Comparison of ENCODE assay signal across 9 mouse cellular contexts in the genomic region with DNA sequence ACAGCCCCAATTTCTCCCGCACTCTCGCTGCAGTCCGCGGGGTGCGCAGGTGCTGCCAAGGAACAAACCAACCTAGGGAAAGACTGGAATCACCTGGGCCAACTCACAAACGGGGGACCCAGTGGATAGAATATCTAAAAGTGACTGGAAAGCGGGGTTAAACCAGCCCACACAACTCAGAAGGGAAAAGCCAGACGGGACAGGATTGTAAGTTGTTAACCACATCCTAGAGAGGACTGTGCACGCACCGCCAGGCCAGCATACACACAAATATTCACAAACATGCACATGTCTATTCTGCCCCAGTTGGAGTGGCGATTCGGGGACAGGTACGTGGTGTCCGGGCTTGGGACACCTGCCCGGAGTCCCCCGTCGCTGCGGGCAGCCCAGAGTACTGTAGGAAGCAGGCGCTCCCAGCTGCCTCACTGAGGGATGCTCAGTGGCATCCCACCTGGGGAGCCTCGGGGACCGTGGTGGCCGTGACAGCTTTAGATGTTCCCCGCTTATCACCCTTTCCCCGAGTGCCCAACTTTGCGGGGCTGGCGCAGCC. TPM values are rescaled to one million over a fixed set of nuclear protein-coding genes. Genes with fewer than 3 reads are reported as not detected.
DNase-seq lines count a peak whose midpoint lies in the region; ATAC-seq and TF ChIP-seq lines count a peak whose summit lies in the region.
"Had no signal": no experiment of that assay in that cellular context is flagged by ENCODE, and none has a peak within 500 bp of the region (broad histone marks: within the 10 kb centered on the region; RNA-seq: fewer than 3 reads in every experiment).

No protein-coding gene starts in this region.

- H3K4me3 ChIP-seq in heart, embryonic 10.5 days: peak overlapping the region; percentile 86
- peak overlapping the region; percentile 76 for H3K4me3 ChIP-seq in heart, postnatal 0 days (ENCODE audit: low read depth, low read length)
- H3K4me3 ChIP-seq in liver, embryonic 15.5 days (replicated peaks): peak overlapping the region; percentile 56
- H3K4me3 ChIP-seq in stomach, embryonic 16.5 days (replicated peaks; ENCODE audit: low read length): peak overlapping the region; percentile 83

- WGBS in heart, embryonic 10.5 days: under 1% methylated on average over 26 of the region's 26 CpGs
- 3% methylated on average over 26 of the region's 26 CpGs for WGBS in heart, postnatal 0 days
- 1% methylated on average over 26 of the region's 26 CpGs for WGBS in liver, embryonic 15.5 days (ENCODE audit: insufficient replicate concordance)
- WGBS in stomach, embryonic 16.5 days: 2% methylated on average over 26 of the region's 26 CpGs

- peaks cover 12% of the 10 kb centered on the region for H3K4me1 ChIP-seq in heart, embryonic 10.5 days
- H3K4me1 ChIP-seq in heart, postnatal 0 days (ENCODE audit: control insufficient read depth, insufficient read depth): 0 out of 2 replicates have a peak, but pooled peaks cover 5% of the 10 kb centered on the region
- no peaks in the 10 kb centered on the region for H3K4me1 ChIP-seq in liver, embryonic 15.5 days (replicated peaks)
- peaks cover 4% of the 10 kb centered on the region; the same call in 1 of the 2 replicates for H3K4me1 ChIP-seq in stomach, embryonic 16.5 days (ENCODE audit: control insufficient read depth, insufficient read depth, low read length)

- no peaks in the 10 kb centered on the region for H3K9me3 ChIP-seq in heart, embryonic 10.5 days
- H3K9me3 ChIP-seq in heart, postnatal 0 days (replicated peaks; ENCODE audit: control insufficient read depth, low read length): 0 out of 2 replicates have a peak, but pooled peaks cover 5% of the 10 kb centered on the region
- H3K9me3 ChIP-seq in liver, embryonic 15.5 days (replicated peaks): no peaks in the 10 kb centered on the region
- 0 out of 2 replicates have a peak, but pooled peaks cover 4% of the 10 kb centered on the region for H3K9me3 ChIP-seq in stomach, embryonic 16.5 days (replicated peaks; ENCODE audit: control insufficient read depth, low read length)

- intact Hi-C loops in heart, postnatal 14 days (cut with DNase I): loop anchor here (2.0 to 5.0 kb wide), 2 partner anchors 85 to 195 kb away; no protein-coding TSS in a partner anchor

- H3K4me2 ChIP-seq in heart, postnatal 0 days (ENCODE audit: low read depth, low read length): peak overlapping the region; percentile 86
- peak overlapping the region; percentile 67 for H3K4me2 ChIP-seq in liver, embryonic 15.5 days
- peak overlapping the region; percentile 89 for H3K4me2 ChIP-seq in stomach, embryonic 16.5 days (ENCODE audit: low read depth, low read length)

- no peak for TF ChIP-seq CTCF in heart, postnatal 0 days (IDR thresholded peaks at IDR 0.05; ENCODE audit: low read depth)

- peaks cover 39% of the 10 kb centered on the region for H3K27me3 ChIP-seq in heart, embryonic 10.5 days (ENCODE audit: insufficient read depth, poor library complexity, severe bottlenecking)
- peaks cover 22% of the 10 kb centered on the region for H3K27me3 ChIP-seq in heart, postnatal 0 days (ENCODE audit: control insufficient read depth, insufficient read depth, low read length)
- H3K27me3 ChIP-seq in liver, embryonic 15.5 days: peaks cover 49% of the 10 kb centered on the region
- no peaks in the 10 kb centered on the region for H3K27me3 ChIP-seq in stomach, embryonic 16.5 days (ENCODE audit: control insufficient read depth, insufficient read depth, low read length)

- peak overlapping the region; percentile 91 for H3K27ac ChIP-seq in heart, embryonic 10.5 days
- no peak overlapping the region for H3K27ac ChIP-seq in heart, postnatal 0 days (ENCODE audit: low read depth)
- H3K27ac ChIP-seq in liver, embryonic 15.5 days (replicated peaks): no peak overlapping the region
- no peak overlapping the region for H3K27ac ChIP-seq in stomach, embryonic 16.5 days (ENCODE audit: low read length)

- H3K36me3 ChIP-seq in heart, embryonic 10.5 days: no peaks in the 10 kb centered on the region
- no peaks in the 10 kb centered on the region for H3K36me3 ChIP-seq in heart, postnatal 0 days (replicated peaks; ENCODE audit: control insufficient read depth, insufficient read depth, low read length)
- no peaks in the 10 kb centered on the region for H3K36me3 ChIP-seq in liver, embryonic 15.5 days (replicated peaks)
- H3K36me3 ChIP-seq in stomach, embryonic 16.5 days (ENCODE audit: control insufficient read depth, insufficient read depth, low read length): no peaks in the 10 kb centered on the region
- H3K36me3 ChIP-seq: G1E had no signal

- no peak for DNase-seq in heart, embryonic 10.5 days (ENCODE audit: low spot score)
- DNase-seq in heart, postnatal 14 days: no peak
- DNase-seq in 3T3-L1 (ENCODE audit: low read depth, low spot score): peak; percentile 31
- peak; percentile 80 for DNase-seq in cerebellum, adult 11-12 months
- no peak for DNase-seq in heart, postnatal 0 days (ENCODE audit: low spot score)
- DNase-seq in adrenal gland, postnatal 14 days: no peak

- ATAC-seq in heart, postnatal 0 days (ENCODE audit: insufficient read depth, low read depth): 0 out of 2 replicates have a peak, but pooled peaks have one; percentile 12
- ATAC-seq in liver, embryonic 15.5 days (ENCODE audit: insufficient read depth): no peak
- ATAC-seq in stomach, embryonic 16.5 days (ENCODE audit: insufficient read depth, low FRiP score): no peak

- peak overlapping the region; percentile 65 for H3K9ac ChIP-seq in heart, postnatal 0 days (replicated peaks; ENCODE audit: low read depth, low read length)
- no peak overlapping the region for H3K9ac ChIP-seq in liver, embryonic 15.5 days
- H3K9ac ChIP-seq in stomach, embryonic 16.5 days (ENCODE audit: low read length): peak overlapping the region; percentile 80

- TF ChIP-seq EP300 in heart, postnatal 0 days (IDR thresholded peaks at IDR 0.05; ENCODE audit: low read depth): no peak

RNA-seq across cellular contexts. Expression of a gene that starts 1.0 kb away (rescaled TPM):
- 1.9 and 2.8 TPM in 2 replicates for polyA plus RNA-seq in heart, embryonic 10.5 days (2016; fragmentation: Nextera tagmentation; extraction: Ambion mirVana)
- total RNA-seq in heart, postnatal 14 days (2021): 1 to 10 TPM; 2.3 to 2.4 TPM
- 1.2 and 1.7 TPM in 2 replicates for total RNA-seq in heart, postnatal 0 days (2014; rRNA removed; ENCODE audit: low replicate concordance)
- 0.93 and 1.1 TPM in 2 replicates for polyA plus RNA-seq in heart, postnatal 0 days (2015; fragmentation: Nextera tagmentation; extraction: Ambion mirVana)
- 0.54 TPM in 2 replicates for polyA plus RNA-seq in liver, embryonic 15.5 days (2015; fragmentation: Nextera tagmentation; extraction: Ambion mirVana)
- 3.4 TPM in 2 replicates for polyA plus RNA-seq in stomach, embryonic 16.5 days (2015; fragmentation: Nextera tagmentation; extraction: Ambion mirVana)
- total RNA-seq in adrenal gland, postnatal 14 days (2021): 5.9 and 7.1 TPM in 2 replicates
- polyA plus RNA-seq: G1E had no signal

Comparison
In these comparisons a context has a peak if more than half of its experiments do, and no peak if none do; other contexts are left out.
1. DNase-seq: peak in 3T3-L1 (single experiment) and cerebellum, adult 11-12 months (single experiment); none in heart, embryonic 10.5 days (single experiment), heart, postnatal 14 days (0 of 2), heart, postnatal 0 days (single experiment) and adrenal gland, postnatal 14 days (single experiment).
2. Peak in every context shown above with its lines, with median percentiles within 50 percentile points of each other: H3K4me3 ChIP-seq and H3K4me2 ChIP-seq.